14 mouse cellular contexts compared by ENCODE assay signal in the genomic region with DNA sequence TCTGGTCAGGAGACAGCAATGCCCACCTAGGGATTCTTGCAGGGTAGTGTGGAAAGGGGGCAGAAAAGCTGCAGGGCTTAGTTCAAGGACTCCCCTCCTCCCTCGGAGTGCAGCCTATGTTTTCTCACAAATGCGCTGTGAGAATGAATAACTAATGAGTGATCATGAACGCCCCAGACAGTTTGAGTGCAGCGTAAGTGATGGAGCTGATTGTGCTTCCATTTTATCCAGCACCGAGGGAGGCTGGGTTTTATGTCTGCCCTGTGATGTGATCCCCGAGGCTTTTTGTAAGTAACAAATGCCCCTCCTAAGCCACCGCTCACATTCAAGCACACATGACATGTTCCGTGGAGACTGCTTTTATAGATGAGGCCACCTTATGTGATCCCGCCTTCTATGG.
A peak's percentile ranks its signal among the peaks of the same experiment; 100 is the strongest.
DNase-seq lines count a peak whose midpoint lies in the region; ATAC-seq lines count a peak whose summit lies in the region.
"Had no signal": no experiment of that assay in that cellular context is flagged by ENCODE, and none has a peak within 500 bp of the region (broad histone marks: within the 10 kb centered on the region; RNA-seq: fewer than 3 reads in every experiment).

No protein-coding gene starts in this region.

- H3K4me2 ChIP-seq in embryonic facial prominence, embryonic 13.5 days: peak overlapping the region; percentile 40
- H3K4me2 ChIP-seq in forebrain, embryonic 16.5 days (ENCODE audit: low read length): peak overlapping the region; percentile 44
- peak overlapping the region; percentile 50 for H3K4me2 ChIP-seq in limb, embryonic 13.5 days (replicated peaks)
- peak overlapping the region; percentile 48 for H3K4me2 ChIP-seq in neural tube, embryonic 13.5 days
- H3K4me2 ChIP-seq: heart, embryonic 11.5 days; liver, embryonic 13.5 days had no signal

- no peaks in the 10 kb centered on the region for H3K27me3 ChIP-seq in embryonic facial prominence, embryonic 13.5 days
- H3K27me3 ChIP-seq in forebrain, embryonic 16.5 days (replicated peaks; ENCODE audit: control insufficient read depth, insufficient read depth, low read length): no peaks in the 10 kb centered on the region
- no peaks in the 10 kb centered on the region for H3K27me3 ChIP-seq in limb, embryonic 13.5 days
- no peaks in the 10 kb centered on the region for H3K27me3 ChIP-seq in neural tube, embryonic 13.5 days
- H3K27me3 ChIP-seq: liver, embryonic 13.5 days had no signal

- ATAC-seq in embryonic facial prominence, embryonic 13.5 days (ENCODE audit: insufficient number of reproducible peaks, insufficient read depth, low FRiP score, low TSS enrichment, low read depth): no peak
- ATAC-seq in forebrain, embryonic 16.5 days: peak; percentile 73
- ATAC-seq in limb, embryonic 13.5 days (ENCODE audit: low FRiP score, low read depth): no peak
- peak; percentile 84 for ATAC-seq in neural tube, embryonic 13.5 days (ENCODE audit: low read depth)

- H3K36me3 ChIP-seq in embryonic facial prominence, embryonic 13.5 days: no peaks in the 10 kb centered on the region
- no peaks in the 10 kb centered on the region for H3K36me3 ChIP-seq in forebrain, embryonic 16.5 days (ENCODE audit: control insufficient read depth, insufficient read depth)
- no peaks in the 10 kb centered on the region for H3K36me3 ChIP-seq in limb, embryonic 13.5 days
- no peaks in the 10 kb centered on the region for H3K36me3 ChIP-seq in neural tube, embryonic 13.5 days
- H3K36me3 ChIP-seq: liver, embryonic 13.5 days had no signal

- H3K27ac ChIP-seq in embryonic facial prominence, embryonic 13.5 days: peak overlapping the region; percentile 80
- H3K27ac ChIP-seq in forebrain, embryonic 16.5 days (ENCODE audit: low read length): no peak overlapping the region
- peak overlapping the region; percentile 6; the same call in 1 of the 2 replicates for H3K27ac ChIP-seq in limb, embryonic 13.5 days
- H3K27ac ChIP-seq in neural tube, embryonic 13.5 days (replicated peaks): peak overlapping the region; percentile 84
- H3K27ac ChIP-seq: kidney, postnatal 0 days; liver, embryonic 13.5 days; macrophage had no signal

- peaks cover 33% of the 10 kb centered on the region for H3K4me1 ChIP-seq in embryonic facial prominence, embryonic 13.5 days
- peaks cover 16% of the 10 kb centered on the region for H3K4me1 ChIP-seq in forebrain, embryonic 16.5 days (replicated peaks; ENCODE audit: control insufficient read depth, insufficient read depth, low read length)
- peaks cover 27% of the 10 kb centered on the region for H3K4me1 ChIP-seq in limb, embryonic 13.5 days
- H3K4me1 ChIP-seq in neural tube, embryonic 13.5 days (replicated peaks): peaks cover 24% of the 10 kb centered on the region
- H3K4me1 ChIP-seq: liver, embryonic 13.5 days had no signal

- no peaks in the 10 kb centered on the region for H3K9me3 ChIP-seq in embryonic facial prominence, embryonic 13.5 days
- no peaks in the 10 kb centered on the region for H3K9me3 ChIP-seq in forebrain, embryonic 16.5 days (ENCODE audit: control insufficient read depth, low read length)
- H3K9me3 ChIP-seq in limb, embryonic 13.5 days: no peaks in the 10 kb centered on the region
- no peaks in the 10 kb centered on the region for H3K9me3 ChIP-seq in neural tube, embryonic 13.5 days
- H3K9me3 ChIP-seq: liver, embryonic 13.5 days had no signal

- no peak overlapping the region for H3K9ac ChIP-seq in embryonic facial prominence, embryonic 13.5 days
- H3K9ac ChIP-seq in forebrain, embryonic 16.5 days (replicated peaks; ENCODE audit: low read depth, low read length): 0 out of 2 replicates have a peak overlapping the region, but pooled peaks have one; percentile 7
- no peak overlapping the region for H3K9ac ChIP-seq in limb, embryonic 13.5 days
- H3K9ac ChIP-seq in neural tube, embryonic 13.5 days: 0 out of 2 replicates have a peak overlapping the region, but pooled peaks have one; percentile 26
- H3K9ac ChIP-seq: liver, embryonic 13.5 days had no signal

- 53% methylated on average over 9 of the region's 9 CpGs for WGBS in embryonic facial prominence, embryonic 13.5 days
- WGBS in forebrain, embryonic 16.5 days: 7% methylated on average over 9 of the region's 9 CpGs
- 56% methylated on average over 9 of the region's 9 CpGs for WGBS in limb, embryonic 13.5 days
- WGBS in neural tube, embryonic 13.5 days: 14% methylated on average over 9 of the region's 9 CpGs

- H3K4me3 ChIP-seq in embryonic facial prominence, embryonic 13.5 days: no peak overlapping the region
- peak overlapping the region; percentile 16 for H3K4me3 ChIP-seq in forebrain, embryonic 16.5 days (replicated peaks; ENCODE audit: low read length)
- no peak overlapping the region for H3K4me3 ChIP-seq in limb, embryonic 13.5 days
- peak overlapping the region; percentile 10; the same call in 1 of the 2 replicates for H3K4me3 ChIP-seq in neural tube, embryonic 13.5 days
- H3K4me3 ChIP-seq: liver, embryonic 13.5 days had no signal

- no peak for DNase-seq in adrenal gland, postnatal 4 days (ENCODE audit: low spot score in 2 of 2)
- no peak for DNase-seq in cerebellum, adult 11 months
- DNase-seq in yolk sac, embryonic 10.5 days (ENCODE audit: low spot score): no peak
- DNase-seq: adrenal gland, adult 8-10 months; liver, embryonic 13.5 days; right cerebral cortex, postnatal 4 days; thymus, postnatal 14 days had no signal

Comparison
In these comparisons a context has a peak if more than half of its experiments do, and no peak if none do; other contexts are left out.
1. ATAC-seq: peak in forebrain, embryonic 16.5 days (single experiment) and neural tube, embryonic 13.5 days (single experiment); none in embryonic facial prominence, embryonic 13.5 days (single experiment) and limb, embryonic 13.5 days (single experiment).
2. H3K4me3 ChIP-seq: peak in forebrain, embryonic 16.5 days (single experiment) and neural tube, embryonic 13.5 days (single experiment); none in embryonic facial prominence, embryonic 13.5 days (single experiment) and limb, embryonic 13.5 days (single experiment).
3. H3K9ac ChIP-seq: peak in forebrain, embryonic 16.5 days (single experiment) and neural tube, embryonic 13.5 days (single experiment); none in embryonic facial prominence, embryonic 13.5 days (single experiment) and limb, embryonic 13.5 days (single experiment).
4. Peak in every context shown above with its lines, with median percentiles within 50 percentile points of each other: H3K4me2 ChIP-seq.